Mouse (Mus musculus): ENCODE data around the gene Xlr4c.
"Not testable (repeated sequence)": the region's sequence is repeated elsewhere in the genome, so short reads cannot be mapped to it uniquely, and the experiment has no call there.

- TF ChIP-seq USF1 (IDR thresholded peaks at IDR 0.05; ENCODE audit: low read depth); SRF (IDR thresholded peaks at IDR 0.05; ENCODE audit: control insufficient read depth, insufficient read length, low read depth); POLR2A (IDR thresholded peaks at IDR 0.05; ENCODE audit: insufficient read length, low read depth): not testable (repeated sequence)
Observed at GRCm38 (mm10) chrX:73262428-73262827, 19.5 kb upstream of the Xlr4c start.

Measured in myocyte (in vitro differentiated cells).